Mouse (Mus musculus) adrenal gland, postnatal 36 days (tissue): ENCODE measurements around the gene Mfsd1. TPM values are rescaled to one million over a fixed set of nuclear protein-coding genes. Genes with fewer than 3 reads are reported as not detected.

ENCODE experiments used
- DNase-seq, 2 experiments: peaks; one replicate each; pipeline ENCODE4 v3.0.0; 2021; ENCODE audit warnings: mixed read lengths in 1 of 2
- long read RNA-seq, 2 experiments: library from polyadenylated mRNA; stranded (forward); transcript quantifications; one replicate each; pipeline ENCODE4 v2.0.0; 2021; ENCODE audit warnings: borderline sequencing depth in 2 of 2
- total RNA-seq, 2 experiments: library from RNA; stranded (reverse); gene quantifications; 2 replicates each; pipeline ENCODE4 v1.2.3; 2021

Mfsd1 gene
- total RNA-seq = 10 to 100 TPM; 54.1 to 78.3 TPM
- long read RNA-seq, experiment 1, transcript Mfsd1-201 (16 exons, 3,011 nt) = major isoform, 70 of 83 reads
- long read RNA-seq, experiment 1, partial matches to known transcripts = 5 of 83 reads
- long read RNA-seq, experiment 1, other reads (novel, unspliced or antisense) = 8 of 83 reads
- long read RNA-seq, experiment 2, transcript Mfsd1-201 (16 exons, 3,011 nt) = major isoform, 22 of 23 reads
- long read RNA-seq, experiment 2, partial matches to known transcripts = 0 of 23 reads
- long read RNA-seq, experiment 2, other reads (novel, unspliced or antisense) = 1 of 23 reads

GRCm38 (mm10) chr3:67582273-67583124 lies at the start of gene Mfsd1:
Gene Mfsd1 (plus strand): TSS chr3:67582741.
- DNase-seq = peak; percentile 84 to 87

GRCm38 (mm10) chr3:67543630-67544029 lies 38.9 kb upstream of the Mfsd1 start:
- peak; percentile 5 to 6 for DNase-seq

GRCm38 (mm10) chr3:67551193-67551592 lies 31.3 kb upstream of the Mfsd1 start:
- no peak for DNase-seq

GRCm38 (mm10) chr3:67553281-67553680 lies 29.3 kb upstream of the Mfsd1 start:
- peak in 1 of 2 experiments; percentile 5 for DNase-seq

GRCm38 (mm10) chr3:67553927-67554448 lies 28.6 kb upstream of the Mfsd1 start:
- DNase-seq = no peak

- DNase-seq = no peak
Observed at GRCm38 (mm10) chr3:67555211-67555610, 27.3 kb upstream of the Mfsd1 start.

GRCm38 (mm10) chr3:67557200-67557651 lies 25.3 kb upstream of the Mfsd1 start:
- DNase-seq = no peak

GRCm38 (mm10) chr3:67557718-67558354 lies 24.7 kb upstream of the Mfsd1 start:
- DNase-seq = no peak

GRCm38 (mm10) chr3:67564731-67565357 lies 17.7 kb upstream of the Mfsd1 start:
- peak in 1 of 2 experiments; percentile 11 for DNase-seq

GRCm38 (mm10) chr3:67565540-67566227 lies 16.9 kb upstream of the Mfsd1 start:
- DNase-seq = no peak

- peak; percentile 65 to 69 for DNase-seq
Observed at GRCm38 (mm10) chr3:67568015-67568618, 14.4 kb upstream of the Mfsd1 start.

- DNase-seq = peak in 1 of 2 experiments; percentile 26
Observed at GRCm38 (mm10) chr3:67572918-67573317, 9.6 kb upstream of the Mfsd1 start.

- DNase-seq = no peak
Observed at GRCm38 (mm10) chr3:67573523-67573922, 9.0 kb upstream of the Mfsd1 start.

GRCm38 (mm10) chr3:67576248-67576647 lies 6.3 kb upstream of the Mfsd1 start:
- no peak for DNase-seq

- no peak for DNase-seq
Observed at GRCm38 (mm10) chr3:67576724-67577123, 5.8 kb upstream of the Mfsd1 start.

GRCm38 (mm10) chr3:67583125-67583845 lies 744 bp downstream of the Mfsd1 start:
- DNase-seq = no peak

- no peak for DNase-seq
Observed at GRCm38 (mm10) chr3:67583846-67584186, 1.3 kb downstream of the Mfsd1 start.

GRCm38 (mm10) chr3:67586511-67586910 lies 4.0 kb downstream of the Mfsd1 start:
- no peak for DNase-seq

- DNase-seq = peak in 1 of 2 experiments; percentile 5
Observed at GRCm38 (mm10) chr3:67587430-67587829, 4.9 kb downstream of the Mfsd1 start.

- no peak for DNase-seq
Observed at GRCm38 (mm10) chr3:67601616-67602138, 19.1 kb downstream of the Mfsd1 start.
